Mouse (Mus musculus): Measurements from ENCODE around the gene Mgat2. TPM values are rescaled to one million over a fixed set of nuclear protein-coding genes. Genes with fewer than 3 reads are reported as not detected.

The Mgat2 gene
- polyA plus RNA-seq (2015; fragmentation: Illumina TruSeq; extraction: RNeasy Lipid Tissue Mini Kit (QIAGEN cat#74804); ENCODE audit: insufficient read depth, low read depth, low replicate concordance): 13.2 TPM

DNA sequence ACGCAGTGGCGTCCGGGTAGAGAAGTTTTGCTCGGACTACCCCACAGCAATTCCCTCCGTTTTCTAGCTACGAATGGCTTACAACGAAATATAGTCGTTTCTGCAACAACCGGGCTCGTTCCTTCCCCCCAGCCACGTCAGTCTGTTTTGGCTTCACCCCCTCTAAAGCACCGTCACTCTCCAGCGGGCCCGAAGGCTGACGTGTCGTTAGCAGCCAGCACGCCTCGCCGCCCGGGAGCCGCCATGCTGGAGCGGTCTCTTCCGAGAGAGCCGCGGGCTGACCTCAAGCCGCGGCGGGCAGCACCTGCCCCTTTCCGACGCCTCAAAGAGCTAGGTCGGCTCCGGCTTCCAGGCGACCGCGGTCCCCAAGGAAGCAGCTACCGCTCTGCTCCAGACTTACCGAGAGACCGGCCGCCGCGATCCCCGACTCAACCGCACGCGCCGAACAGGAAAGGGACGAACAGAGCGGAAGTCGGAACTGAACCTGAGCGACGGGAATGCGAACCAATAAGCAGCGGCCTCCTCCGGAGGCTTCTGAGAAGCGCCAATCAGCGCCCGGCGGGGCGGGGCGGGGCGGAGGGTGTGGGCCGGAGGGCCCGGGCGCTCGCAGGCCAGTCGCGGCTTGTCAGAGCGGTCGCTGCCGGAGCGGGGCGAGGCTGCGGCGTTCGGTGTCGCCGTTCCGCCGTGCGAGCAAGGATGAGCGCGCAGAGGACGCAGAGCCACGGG, at the start of gene Mgat2, which contains the start of gene Rpl36al:
TSS of gene Mgat2 (plus strand) at position 575 of the 726 bp plus-strand sequence.
TSS of gene Rpl36al (minus strand) at position 501 of the 726 bp plus-strand sequence.

DNA sequence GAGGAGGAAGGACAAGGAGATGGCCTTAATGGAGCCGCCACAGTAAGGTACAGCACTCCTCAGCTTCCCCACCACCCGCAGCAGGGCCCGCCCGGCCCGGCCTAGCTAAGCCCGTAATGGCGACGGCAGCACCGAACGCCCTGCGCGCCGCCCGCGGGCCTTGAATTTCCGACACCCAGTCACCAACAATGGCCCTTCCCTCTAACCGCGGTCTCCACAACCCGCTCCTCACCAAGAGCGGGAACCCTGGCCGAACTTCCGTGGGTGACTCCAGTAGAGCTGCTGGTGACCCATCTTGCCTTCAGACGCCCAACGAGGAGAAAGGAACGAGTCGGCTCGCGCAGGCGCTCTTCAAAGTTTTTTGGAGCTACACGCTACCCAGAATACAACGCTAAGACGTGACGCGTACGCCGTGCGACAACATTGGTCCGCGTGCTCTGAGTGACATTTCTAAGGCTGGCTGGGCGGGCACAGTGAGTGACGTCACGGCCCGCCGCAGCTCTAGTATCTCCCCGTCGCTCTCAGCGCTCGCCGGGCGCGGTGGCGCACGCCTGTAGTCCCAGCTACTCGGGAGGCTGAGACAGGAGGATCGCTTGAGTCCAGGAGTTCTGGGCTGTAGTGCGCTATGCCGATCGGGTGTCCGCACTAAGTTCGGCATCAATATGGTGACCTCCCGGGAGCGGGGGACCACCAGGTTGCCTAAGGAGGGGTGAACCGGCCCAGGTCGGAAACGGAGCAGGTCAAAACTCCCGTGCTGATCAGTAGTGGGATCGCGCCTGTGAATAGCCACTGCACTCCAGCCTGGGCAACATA, 25.0 kb upstream of the Mgat2 start, which contains the start of gene Rps29:
TSS of gene Rps29 (minus strand) at position 422 of the 813 bp plus-strand sequence.

DNA sequence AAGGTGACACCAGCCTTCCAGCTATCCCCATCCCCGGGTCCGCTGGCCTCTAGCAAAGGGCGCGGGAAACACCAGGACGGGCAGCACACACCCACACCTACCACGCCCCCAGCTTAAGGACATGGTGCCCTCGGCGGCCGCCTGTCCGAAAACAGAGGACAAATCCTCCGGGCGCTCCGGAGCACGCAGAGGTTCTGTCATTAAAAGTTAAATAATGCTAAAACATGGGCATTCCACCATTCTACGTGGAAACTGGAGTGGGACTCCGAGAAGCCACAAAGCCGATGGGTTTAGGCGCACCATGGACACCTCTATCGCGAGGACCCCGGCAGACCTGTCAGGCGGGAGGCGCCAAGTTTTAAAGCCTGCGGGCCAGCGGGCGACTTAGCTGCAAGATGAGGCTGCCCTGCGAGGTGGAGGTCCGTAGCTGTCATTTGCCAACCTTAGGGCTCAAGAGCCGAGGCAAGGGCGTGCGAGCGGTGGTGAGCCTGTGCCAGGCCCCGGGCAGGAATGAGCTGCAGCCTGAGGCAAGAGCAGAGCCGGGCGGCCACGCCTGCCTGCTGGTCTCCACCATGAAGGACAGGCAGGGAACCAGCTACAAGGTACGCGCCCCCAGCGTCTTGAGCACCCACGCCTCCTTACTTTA, 15.4 kb upstream of the Mgat2 start, which contains the start of gene Lrr1:
TSS of gene Lrr1 (plus strand) at position 354 of the 646 bp plus-strand sequence.

DNA sequence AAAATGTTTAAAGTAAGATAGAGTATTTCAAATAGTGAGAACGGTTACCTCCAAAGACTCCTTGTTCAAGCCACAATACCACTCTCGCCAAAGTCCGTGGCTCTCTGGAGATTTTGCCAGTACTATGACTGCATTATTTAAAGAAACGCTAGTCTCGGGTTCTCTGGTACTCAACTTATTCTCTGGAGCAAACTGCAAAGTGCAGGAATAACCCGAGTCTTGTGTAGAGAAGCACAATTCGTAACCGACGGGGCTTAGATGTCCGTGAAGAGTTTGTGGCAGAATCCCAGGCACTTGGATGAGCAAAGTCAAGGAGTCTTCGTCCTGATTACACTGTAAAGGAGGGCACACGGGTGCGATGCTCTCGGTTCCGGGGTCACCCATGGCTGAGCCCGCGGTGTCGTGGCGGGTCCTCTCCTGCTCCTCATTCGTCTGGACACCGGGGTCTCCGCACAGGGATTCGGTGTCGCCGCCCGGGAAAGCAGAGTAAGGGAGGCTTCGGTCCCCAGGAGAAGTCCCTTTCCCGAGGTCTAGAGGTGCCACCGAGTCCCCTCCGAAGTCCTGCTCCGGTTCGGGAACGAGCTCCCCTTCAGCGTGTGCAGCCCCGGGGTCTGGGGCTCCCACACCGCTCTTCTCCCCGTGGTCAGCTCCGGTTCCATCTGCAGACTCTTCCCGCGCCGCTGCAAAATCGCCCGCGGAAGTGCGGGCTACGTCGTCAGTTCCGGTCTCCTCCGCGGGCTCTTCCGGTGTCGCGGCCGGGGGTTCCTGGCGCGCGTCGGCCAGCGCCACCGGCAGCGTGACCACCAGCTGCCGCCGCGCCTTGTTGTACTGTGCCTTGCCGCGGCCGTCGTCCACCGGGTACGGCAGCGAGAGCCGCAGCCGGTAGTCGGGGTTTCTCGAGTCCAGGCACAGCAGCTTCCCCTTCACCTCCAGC, 12.8 kb downstream of the Mgat2 start, which contains the start of gene Gm49383:
TSS of gene Gm49383 (minus strand) at position 661 of the 934 bp plus-strand sequence.

DNA sequence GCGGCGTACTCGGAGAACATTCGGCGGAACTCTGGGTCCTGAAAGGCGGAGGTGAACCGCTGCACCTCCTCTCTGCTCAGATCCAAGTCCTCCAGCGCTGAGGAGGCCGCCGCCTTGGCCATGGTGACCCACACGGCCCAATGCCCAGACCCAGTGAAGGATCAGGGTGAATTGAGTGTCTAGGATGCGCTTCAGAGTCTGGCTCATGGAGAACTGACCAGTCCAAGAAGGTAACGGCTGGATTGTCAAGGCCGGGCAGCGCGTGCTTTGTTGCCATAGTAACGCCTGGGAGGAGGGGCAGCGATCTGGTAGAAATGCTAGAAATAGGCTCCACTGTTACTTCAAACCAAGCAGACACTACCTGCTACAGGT, 14.2 kb downstream of the Mgat2 start, which contains the start of gene Dnaaf2:
TSS of gene Dnaaf2 (minus strand) at position 266 of the 372 bp plus-strand sequence.

DNA sequence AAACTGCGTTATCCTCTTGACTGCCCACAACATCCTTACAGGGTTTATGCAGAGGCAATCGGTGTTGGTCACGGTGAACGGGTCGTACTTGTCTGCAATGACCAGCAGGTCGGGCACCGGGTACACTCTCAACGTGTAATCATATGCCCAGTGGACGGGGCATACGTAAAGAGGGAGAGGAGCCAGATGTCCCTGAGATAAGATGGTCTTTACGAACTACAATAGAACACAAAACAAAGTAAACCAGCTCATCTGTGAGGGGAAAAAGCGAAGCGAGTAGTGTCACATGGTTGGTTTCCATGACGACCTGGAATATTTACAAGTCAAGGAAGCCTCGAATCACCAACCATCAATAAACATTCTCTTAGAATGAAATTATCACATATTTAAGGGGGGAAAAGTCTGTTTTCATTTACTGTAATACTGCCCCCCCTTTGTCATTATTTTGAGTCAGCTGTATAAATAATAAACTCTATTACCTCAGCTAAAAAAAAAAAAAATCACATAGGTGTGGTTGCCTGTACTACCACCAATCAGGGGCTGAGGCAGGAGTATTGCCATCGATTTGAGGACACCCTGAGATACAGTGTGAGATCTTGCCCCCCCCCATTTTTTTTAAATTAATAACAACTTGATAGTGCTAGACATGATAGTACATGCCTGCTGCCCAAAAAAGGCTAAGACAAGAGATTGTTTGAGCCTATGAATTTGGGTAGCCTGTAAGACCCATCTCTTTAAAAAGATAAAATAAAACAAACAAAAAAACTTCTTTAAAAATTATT, 20.3 kb downstream of the Mgat2 start, which contains the start of gene Gm49384:
TSS of gene Gm49384 (minus strand) at position 216 of the 782 bp plus-strand sequence.

DNA sequence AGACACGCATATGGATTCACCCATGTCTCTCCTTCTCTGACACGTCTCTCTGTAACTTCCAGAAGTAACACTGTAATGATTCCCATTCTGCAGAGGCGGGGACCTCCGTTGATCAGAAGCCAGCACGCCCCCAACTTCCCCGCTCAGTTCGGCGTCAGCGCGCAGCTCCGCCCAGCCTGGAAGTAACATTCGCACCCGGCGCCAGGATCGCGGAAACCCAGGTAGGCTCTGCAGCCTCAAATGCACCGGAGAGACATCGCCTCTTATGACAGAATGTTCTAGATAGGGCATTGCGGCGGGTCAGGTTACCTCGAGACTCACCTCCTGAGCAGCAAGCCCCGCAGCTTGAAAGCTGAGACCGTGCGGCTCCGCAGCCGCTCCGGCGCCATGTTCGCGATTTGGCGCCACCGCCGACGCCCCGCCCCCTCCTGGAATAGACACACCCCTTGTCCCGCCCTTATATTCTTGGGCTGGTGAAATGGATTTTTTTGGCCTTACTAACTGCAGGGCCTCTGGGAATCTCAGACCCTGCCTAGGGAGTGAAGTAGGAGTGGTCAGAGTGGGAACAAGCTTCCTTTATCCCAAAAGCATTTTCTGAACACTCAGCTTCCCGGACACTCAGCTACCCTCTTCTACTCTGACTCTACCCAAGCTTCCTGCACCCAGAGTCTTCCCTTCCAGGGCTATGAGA, 44.0 kb downstream of the Mgat2 start, which contains the start of gene Pole2:
TSS of gene Pole2 (minus strand) at position 420 of the 691 bp plus-strand sequence.

Other genes starting within 250 kb of the Mgat2 start
- gene Rps29, start 25.0 kb upstream of the Mgat2 start, polyA plus RNA-seq (2015; fragmentation: Illumina TruSeq; extraction: RNeasy Lipid Tissue Mini Kit (QIAGEN cat#74804); ENCODE audit: insufficient read depth, low read depth, low replicate concordance): 1,238 TPM
- not detected for gene Lrr1, start 15.3 kb upstream of the Mgat2 start, polyA plus RNA-seq (2015; fragmentation: Illumina TruSeq; extraction: RNeasy Lipid Tissue Mini Kit (QIAGEN cat#74804); ENCODE audit: insufficient read depth, low read depth, low replicate concordance)
- gene Rpl36al, start 74 bp upstream of the Mgat2 start, polyA plus RNA-seq (2015; fragmentation: Illumina TruSeq; extraction: RNeasy Lipid Tissue Mini Kit (QIAGEN cat#74804); ENCODE audit: insufficient read depth, low read depth, low replicate concordance): 379 TPM
- not detected for gene Gm49383, start 12.9 kb downstream of the Mgat2 start, polyA plus RNA-seq (2015; fragmentation: Illumina TruSeq; extraction: RNeasy Lipid Tissue Mini Kit (QIAGEN cat#74804); ENCODE audit: insufficient read depth, low read depth, low replicate concordance)
- not detected for gene Dnaaf2, start 14.3 kb downstream of the Mgat2 start, polyA plus RNA-seq (2015; fragmentation: Illumina TruSeq; extraction: RNeasy Lipid Tissue Mini Kit (QIAGEN cat#74804); ENCODE audit: insufficient read depth, low read depth, low replicate concordance)
- gene Gm49384, start 20.1 kb downstream of the Mgat2 start, polyA plus RNA-seq (2015; fragmentation: Illumina TruSeq; extraction: RNeasy Lipid Tissue Mini Kit (QIAGEN cat#74804); ENCODE audit: insufficient read depth, low read depth, low replicate concordance): not detected
- gene Pole2, start 44.0 kb downstream of the Mgat2 start, polyA plus RNA-seq (2015; fragmentation: Illumina TruSeq; extraction: RNeasy Lipid Tissue Mini Kit (QIAGEN cat#74804); ENCODE audit: insufficient read depth, low read depth, low replicate concordance): 0.54 TPM
- 0.72 TPM for gene Klhdc1, start 57.0 kb downstream of the Mgat2 start, polyA plus RNA-seq (2015; fragmentation: Illumina TruSeq; extraction: RNeasy Lipid Tissue Mini Kit (QIAGEN cat#74804); ENCODE audit: insufficient read depth, low read depth, low replicate concordance)
- gene Klhdc2, start 112.5 kb downstream of the Mgat2 start, polyA plus RNA-seq (2015; fragmentation: Illumina TruSeq; extraction: RNeasy Lipid Tissue Mini Kit (QIAGEN cat#74804); ENCODE audit: insufficient read depth, low read depth, low replicate concordance): 13.3 TPM
- 14.8 TPM for gene Nemf, start 173.0 kb downstream of the Mgat2 start, polyA plus RNA-seq (2015; fragmentation: Illumina TruSeq; extraction: RNeasy Lipid Tissue Mini Kit (QIAGEN cat#74804); ENCODE audit: insufficient read depth, low read depth, low replicate concordance)
- gene Arf6, start 188.0 kb downstream of the Mgat2 start, polyA plus RNA-seq (2015; fragmentation: Illumina TruSeq; extraction: RNeasy Lipid Tissue Mini Kit (QIAGEN cat#74804); ENCODE audit: insufficient read depth, low read depth, low replicate concordance): 11.4 TPM
- gene Gm9887, start 188.3 kb downstream of the Mgat2 start, polyA plus RNA-seq (2015; fragmentation: Illumina TruSeq; extraction: RNeasy Lipid Tissue Mini Kit (QIAGEN cat#74804); ENCODE audit: insufficient read depth, low read depth, low replicate concordance): not detected